Mouse (Mus musculus): ENCODE results near the gene Cdkl4. TPM values are rescaled to one million over a fixed set of nuclear protein-coding genes. Genes with fewer than 3 reads are reported as not detected.

The Cdkl4 gene
- 0.24 to 0.33 TPM (median 0.26 TPM) in 3 of 4 replicates, not detected in the other for total RNA-seq (2023; ENCODE audit: inconsistent age)

DNA sequence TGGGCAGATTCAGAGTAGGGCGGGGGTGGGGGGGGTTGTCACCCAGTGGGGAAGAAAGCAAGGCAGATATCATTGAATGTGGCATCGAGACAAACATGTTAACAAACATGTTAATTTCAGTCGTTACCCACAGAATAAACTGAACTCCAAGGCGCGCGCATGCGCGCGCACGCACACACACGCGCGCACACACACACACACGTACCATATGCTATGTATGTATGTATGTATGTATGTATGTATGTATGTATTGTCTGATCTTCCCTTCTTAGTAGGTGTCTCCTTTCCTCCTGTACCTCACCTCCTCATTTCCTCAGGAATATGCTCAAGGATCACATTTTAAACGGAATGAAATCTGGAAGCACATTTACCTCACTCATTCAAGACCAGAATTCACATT is at the start of gene Cdkl4:
Gene Cdkl4, minus strand, starts transcription at position 175 of the 400 bp plus-strand sequence.

DNA sequence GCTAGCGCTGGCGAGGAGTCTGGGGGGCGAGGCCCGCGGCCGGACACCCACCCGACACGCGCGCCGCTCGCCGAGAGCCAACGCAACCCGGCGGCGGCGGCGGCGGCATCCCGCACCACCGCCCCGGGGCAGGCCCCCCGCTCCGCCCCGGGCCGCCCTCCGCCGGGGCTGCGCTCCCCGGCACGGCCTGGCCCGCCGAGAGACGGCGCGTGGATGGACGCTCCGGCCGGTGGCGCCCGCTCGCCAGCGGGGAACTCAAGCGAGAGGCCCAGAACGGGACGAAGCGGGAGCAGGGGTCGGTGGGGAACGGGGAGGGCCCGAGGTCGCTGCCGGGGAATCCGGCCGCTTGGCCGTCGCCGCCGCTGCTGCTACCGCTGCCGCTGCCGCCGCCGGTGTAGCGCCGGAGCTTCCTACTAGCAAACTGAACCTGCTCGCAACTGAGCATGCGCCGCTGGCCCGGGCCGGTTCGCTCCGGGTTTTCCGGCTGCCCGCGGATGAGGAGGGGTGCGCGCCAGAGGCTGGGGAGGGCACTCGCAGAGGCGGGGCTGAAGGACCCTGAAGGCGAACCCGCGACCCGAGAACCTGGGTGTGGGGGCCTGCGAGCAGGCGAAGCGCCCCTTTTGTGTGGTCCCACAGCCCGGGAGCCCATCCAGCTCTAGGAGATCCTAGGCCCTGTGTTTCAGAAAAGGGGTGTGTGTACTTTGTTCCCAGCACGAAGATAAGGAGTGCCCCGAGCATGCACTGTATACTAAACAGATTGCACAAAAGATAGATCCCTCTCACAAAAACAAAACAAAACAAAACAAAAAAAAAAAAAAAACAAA is 97.4 kb downstream of the Cdkl4 start, which contains the start of gene Sos1:
Gene Sos1, minus strand, starts transcription at position 423 of the 824 bp plus-strand sequence.

Other genes with a start within 250 kb of the Cdkl4 start
- gene Gm10190, start 204.3 kb downstream of the Cdkl4 start, total RNA-seq (2023; ENCODE audit: inconsistent age): not detected in 4 replicates
- 22.4 to 25.5 TPM (median 23.3 TPM) in 4 replicates for gene Sos1, start 97.4 kb downstream of the Cdkl4 start, total RNA-seq (2023; ENCODE audit: inconsistent age)
- 17.0 to 27.9 TPM (median 18.9 TPM) in 4 replicates for gene Map4k3, start 150.7 kb upstream of the Cdkl4 start, total RNA-seq (2023; ENCODE audit: inconsistent age)

Data from B cell, adult (primary cell).